Mouse (Mus musculus): Measurements from ENCODE around the gene Zc3h12a.

Gene Zc3h12a

DNA sequence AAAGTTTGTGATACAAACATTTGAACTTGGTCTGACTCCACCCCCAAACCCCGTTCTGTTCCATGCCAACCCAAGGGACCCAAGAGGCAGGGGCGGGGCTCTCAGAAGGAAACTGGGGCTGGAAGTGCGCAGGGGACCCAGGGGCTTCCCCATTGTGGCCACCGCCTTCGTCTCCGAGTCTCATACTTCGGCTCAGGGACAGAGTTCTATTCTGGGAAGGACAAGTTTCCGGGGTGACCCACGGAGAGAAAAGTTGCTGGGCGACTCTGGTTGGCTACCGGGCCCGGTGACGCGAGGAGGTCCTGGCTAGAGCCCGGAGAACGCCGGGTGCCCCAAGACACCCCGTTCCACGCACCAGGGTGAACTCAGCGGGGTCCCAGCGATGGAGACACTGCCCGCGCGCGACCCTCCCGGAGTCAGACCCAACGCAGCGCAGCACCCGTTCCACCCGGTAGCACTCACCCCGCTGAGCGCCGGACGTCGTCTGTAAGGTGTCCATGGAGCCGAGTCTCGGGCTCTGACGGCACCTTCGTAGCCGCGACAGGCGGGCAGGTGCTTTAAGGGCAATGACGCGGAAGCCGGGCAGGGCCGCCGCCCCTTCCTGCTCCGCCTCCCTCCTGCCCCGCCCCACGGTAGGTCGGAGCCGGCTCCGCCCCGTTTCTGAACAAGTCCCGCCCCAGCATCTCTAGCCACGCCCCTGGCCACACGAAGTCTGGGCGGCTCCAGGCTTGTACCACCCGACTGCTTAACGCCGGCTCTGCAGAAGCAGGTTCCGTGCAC lies at the start of gene Zc3h12a:
Zc3h12a (minus strand) TSS at position 536 of the 780 bp plus-strand sequence.
- DNase-seq = peak; percentile 95

DNA sequence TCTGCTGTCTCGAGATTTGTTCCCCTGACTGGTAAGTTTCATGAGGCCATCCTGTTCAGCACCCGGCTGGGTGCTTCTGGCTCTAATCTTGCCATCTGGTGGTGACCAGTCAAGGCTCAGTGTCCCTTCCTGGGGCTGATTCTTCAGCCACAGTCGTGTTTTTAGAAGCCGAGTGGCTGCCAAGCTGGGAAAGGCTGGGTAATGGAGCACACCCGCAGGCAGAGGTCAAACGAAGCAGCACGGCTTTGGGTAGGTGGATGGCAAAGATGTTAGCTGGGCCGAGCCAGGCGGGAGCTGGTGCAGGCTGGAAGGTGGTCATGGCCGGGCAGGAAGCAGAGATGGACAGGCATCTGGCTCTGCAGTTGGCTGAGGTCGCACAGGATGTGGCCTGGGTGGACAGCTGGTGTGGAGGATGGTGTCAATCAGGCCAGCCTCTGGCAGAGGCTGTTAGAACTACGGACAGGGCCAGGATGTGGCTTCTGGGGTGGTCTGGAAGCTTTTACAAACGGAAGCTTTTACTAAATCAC lies 49.1 kb upstream of the Zc3h12a start:
- no peak for DNase-seq

DNA sequence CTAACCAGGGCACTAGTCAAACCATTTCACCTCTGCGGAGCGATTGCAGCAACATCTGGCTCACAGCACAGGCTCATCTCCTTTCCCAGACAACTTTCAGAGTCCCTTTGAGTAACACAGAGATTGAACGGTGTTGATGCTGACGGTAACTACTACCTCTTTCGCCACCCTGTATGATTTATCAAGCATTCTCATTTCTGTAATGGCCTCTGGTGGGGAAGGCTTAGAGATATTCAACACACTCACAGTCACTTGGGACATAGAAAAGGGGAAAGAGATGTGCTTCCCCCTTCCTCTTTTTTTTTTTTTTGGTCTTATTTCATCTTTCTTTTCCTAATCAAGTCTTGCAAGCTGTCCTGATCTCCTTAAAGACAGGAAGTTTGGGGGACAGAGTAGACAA lies 48.5 kb upstream of the Zc3h12a start:
- no peak for DNase-seq

DNA sequence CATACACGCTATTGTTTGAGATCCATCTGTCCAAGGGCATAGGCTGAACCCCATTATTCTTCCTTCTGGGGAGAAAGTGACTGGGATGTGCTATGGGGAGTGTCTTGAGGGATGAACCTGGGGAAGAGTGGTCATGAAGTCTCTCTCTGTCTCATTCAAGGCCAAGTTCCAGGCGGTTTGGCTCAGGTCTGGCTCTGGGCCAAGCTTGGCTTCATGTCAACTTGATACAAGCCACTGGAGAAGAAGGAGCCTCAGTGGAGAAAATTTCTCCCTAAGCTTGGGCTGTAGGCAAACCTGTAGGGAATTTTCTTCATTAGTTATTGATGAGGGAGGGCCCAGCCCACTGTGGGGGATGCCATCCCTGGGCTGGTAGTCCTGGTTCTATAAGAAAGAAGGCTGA lies 48.0 kb upstream of the Zc3h12a start:
- DNase-seq = no peak

DNA sequence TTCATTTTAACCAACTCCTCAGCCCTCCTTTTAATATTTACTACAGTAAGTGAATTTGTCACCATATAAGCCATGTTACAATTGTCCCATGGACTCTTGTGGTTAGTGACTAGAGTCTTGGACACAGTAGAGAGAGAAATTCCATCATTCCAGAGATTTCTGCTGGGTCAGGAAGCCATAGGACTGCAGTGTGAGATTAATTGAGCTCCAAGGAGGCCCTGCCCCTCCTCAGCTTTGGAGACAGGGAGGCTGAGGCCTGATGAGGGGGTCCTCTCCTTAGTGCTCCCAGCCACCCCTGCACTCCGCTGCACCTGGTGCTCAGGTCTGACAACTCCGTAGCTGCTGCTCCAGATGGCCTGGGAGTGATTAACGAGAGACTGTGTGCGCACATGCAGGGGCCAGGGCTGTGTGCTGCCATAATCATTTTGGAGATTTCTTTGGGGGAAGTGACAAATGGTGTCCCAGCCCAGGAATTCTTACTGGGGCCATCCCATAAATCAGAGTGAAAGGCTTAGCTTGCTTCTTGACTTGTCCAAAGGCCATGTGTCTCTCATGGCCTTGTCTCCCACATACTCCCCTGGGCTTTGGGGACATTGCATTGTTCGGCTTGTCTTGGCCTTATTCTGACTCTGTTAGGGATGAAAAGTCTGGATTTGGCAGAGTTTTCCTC lies 47.0 kb upstream of the Zc3h12a start:
- no peak for DNase-seq

DNA sequence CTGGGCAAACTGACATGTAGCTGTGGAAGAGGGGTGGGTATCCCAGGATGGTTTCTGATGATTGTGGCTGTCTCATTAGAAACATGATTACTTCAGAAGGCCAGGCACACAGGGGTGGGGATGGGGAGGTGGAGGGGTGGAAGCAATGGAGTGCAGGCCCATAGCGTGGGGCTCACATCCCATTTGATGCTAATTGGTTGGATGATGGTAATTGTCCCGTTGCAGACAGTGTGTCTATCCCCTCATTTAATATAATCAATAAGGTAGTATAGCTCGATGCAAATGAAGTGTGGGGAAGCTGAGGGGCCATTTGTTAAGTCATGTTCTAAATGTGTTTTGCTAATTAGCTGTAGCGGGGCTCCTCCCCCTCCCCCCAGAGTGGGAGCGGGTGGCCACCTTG lies 45.5 kb upstream of the Zc3h12a start:
- DNase-seq = no peak

DNA sequence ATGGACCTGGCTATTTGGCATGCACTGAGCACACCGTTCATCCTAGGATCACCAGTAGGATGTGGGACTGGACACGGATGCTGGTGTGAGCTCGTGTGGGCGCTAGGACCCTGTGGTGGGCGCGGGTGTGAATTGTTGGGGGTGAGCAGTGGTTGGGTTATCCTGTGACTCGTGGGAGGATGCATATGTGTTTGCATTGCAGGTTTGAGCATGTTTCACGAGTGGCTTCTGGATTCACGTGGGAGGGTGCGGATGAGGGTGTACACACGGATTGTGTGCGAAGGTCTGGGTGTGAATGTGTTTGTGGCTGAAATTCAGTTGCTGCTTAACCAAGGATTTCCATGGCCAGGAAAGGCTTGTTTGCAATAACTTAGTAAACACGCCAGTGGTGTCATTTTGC lies 45.1 kb upstream of the Zc3h12a start:
- no peak for DNase-seq

DNA sequence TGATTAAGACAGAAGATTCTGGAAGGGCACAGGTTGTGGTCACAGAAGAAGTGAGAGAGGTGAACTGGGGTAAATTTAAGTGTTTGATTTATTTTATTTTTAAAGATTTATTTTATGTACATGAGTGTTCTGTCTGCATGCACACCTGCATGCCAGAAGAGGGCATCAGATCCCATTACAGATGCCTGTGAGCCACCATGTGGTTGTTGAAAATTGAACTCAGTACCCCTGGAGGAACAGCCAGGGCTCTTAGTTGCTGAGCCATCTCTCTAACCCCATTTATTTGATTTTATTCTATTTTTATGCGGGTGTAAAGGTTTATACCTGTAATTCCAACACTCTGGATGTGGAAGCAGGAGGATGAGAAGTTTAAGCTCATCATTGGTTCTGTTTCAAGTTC lies 40.1 kb upstream of the Zc3h12a start:
- no peak for DNase-seq

DNA sequence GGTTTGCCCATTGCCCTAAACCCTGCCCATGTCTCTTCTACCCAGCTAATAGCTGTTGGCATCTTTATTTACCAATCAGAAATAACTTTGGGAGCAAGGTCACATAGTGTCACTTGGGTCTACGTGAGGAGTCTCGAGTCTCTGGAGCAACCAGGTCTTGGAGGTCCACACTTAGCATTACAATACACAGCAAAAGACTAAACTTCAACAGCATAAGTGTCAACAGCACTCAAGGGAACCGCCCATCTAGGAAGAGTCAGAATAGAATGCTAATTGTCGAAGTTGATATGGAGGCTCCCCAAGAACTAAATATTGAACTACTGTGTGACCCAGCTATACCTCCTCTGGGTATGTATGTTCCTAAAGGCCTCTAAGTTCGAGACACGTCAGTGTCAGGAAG lies 37.2 kb upstream of the Zc3h12a start:
- no peak for DNase-seq

DNA sequence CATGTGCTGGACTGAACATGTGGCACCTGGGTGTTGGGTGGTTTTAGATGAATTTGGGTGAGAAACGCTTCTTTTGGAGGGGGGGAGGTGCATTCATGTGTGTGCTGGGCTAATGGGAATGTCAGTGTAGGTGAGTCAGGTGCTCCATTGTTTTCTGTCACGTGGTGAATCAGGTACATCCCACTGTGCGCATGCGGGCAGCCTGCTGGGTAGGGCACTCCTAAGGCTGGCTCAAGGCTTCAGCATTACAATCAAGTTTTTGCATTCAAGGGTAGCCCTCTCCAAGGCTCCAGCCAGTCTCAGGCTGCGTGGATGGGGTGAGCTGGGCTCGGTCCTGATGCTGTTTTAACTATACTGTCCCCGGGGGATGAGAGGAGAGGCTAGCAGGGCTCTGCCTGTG lies 35.1 kb upstream of the Zc3h12a start:
- DNase-seq = no peak

DNA sequence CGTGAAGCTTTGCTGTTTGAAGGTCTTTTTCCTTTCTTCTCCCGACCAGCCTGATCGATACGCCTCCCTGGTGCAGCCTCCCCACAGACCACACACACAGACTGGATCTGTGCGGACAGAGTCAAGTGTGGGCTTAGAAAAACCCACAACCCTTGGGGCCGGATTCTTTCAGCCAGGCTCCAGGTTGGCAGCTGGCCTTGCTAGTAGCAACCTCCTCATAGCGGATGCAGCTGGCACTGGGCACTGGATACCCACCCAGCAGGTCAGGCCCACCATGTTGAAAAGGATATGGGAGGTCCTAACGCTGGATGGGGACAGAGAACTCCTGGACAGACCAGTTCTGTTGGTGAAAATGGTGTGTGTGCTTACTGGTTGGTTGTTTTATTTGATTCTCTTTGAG lies 33.8 kb upstream of the Zc3h12a start:
- DNase-seq = no peak

DNA sequence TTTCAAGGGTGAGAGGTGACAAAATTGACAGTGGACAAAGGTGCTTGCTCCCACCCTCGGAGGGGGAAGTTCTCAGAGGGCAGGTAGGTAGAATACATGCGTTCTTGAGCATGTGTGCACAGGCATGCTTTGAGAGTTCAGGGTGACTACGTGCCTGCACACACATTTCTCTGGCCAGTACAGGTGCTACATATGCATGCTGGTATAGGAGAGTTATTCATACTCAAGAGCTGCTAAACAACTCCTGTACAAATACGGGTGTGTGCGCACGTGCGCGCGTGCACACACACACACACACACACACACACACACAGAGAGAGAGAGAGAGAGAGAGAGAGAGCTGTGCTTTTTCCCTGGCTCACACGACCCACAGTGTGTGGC lies 33.3 kb upstream of the Zc3h12a start:
- DNase-seq = no peak

DNA sequence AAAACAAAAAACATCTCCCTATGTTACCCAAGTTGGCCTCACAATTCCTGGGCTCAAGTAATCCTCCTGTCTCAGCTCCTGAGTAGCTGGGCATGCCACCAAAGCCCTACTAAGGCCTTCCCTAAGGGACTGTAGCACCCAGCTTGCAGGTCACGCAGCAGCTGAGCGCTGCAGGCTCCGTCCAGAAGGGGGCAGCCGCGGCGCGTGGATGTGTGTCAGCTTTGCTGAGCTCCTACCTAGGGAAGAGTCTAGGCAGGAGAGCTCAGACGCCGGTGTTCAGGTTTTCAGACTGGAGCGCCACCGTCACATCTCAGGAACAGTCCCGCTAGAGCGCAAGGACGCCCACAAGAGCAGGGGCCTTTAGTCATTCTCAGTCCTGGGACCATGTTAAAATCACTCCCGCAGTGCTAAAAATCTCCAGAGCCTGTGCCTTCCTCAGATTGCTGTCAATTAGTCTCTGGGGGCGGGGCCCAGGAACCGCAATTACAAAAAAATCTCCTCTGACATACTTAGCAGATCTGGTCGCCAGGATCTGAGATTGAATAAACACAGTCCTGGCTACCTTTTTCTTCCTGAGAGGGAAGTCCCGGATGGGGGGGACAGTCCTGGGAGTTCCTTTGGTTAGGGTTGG lies 32.8 kb upstream of the Zc3h12a start:
- DNase-seq = peak; percentile 87

DNA sequence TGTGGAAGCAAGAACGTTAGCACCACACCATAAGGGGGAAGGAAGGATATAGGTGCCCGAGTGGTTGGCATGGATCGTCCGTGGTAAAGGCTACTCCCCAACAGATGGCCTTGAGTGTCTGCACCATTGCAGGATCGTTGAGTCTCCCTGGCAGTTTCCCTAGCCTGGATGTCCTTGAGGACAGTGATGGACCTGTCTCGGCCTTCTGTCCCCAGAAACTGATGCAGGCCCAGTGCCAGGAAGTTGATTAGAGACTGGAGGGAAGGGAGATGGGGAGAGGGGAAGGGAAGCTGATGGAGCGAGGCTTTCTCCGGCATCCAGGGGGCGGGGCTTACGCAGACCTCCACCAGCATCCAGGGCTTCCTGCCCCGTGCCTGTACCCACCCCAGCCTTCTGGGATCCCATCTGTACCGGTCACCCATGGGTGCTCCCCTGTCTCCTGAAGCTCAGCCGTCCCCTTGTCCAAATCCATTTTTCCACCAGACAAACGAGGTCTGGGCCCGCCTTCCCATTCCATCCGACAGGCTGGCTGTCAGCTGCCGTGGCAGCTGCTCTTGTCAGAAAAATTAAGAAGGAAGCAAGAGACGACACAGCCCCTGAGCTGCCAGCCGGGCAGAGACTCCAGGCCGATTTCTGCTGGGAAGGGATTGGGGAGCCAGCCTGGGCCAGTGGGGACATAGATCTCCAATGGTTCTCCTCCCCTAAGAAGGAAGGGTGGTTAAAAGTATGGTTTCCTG lies 31.1 kb upstream of the Zc3h12a start:
- no peak for DNase-seq

DNA sequence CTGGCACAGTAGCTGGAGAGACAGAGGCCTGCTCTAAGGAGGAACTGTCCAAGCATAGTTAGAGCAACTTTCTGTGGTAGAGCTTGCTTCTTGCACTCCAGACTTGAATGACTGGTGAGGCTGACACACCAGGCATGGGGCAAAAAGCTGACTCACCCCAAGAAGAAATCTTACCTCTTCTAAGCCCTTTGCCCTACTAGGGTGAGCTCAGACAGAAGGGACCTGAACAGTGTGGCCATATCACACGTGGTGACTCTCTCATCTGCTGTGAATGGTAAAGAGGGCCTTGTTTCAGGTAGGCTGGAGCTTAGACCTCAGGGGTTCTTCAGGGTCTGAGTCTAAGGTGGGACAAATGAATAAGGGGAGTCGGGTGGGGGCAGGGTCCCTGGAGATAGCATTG lies 30.4 kb upstream of the Zc3h12a start:
- no peak for DNase-seq

DNA sequence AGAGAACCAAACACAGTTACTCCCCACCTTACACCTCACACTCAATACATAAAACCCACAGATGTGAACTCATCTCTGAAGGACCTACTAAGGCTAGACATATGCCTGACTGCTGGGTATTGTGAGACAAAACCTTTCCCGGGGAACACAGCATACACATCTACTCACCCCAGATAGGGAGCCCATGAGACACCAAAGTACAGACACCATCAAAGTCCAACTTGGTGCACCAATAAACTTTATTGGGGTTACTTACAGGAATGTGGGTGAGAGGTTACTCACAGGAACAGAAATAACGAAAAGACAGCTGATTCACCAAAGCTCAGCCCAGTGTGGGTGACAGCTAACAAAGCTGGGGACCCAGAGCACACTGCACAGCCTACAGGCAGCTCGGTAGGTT lies 29.7 kb upstream of the Zc3h12a start:
- DNase-seq = no peak

DNA sequence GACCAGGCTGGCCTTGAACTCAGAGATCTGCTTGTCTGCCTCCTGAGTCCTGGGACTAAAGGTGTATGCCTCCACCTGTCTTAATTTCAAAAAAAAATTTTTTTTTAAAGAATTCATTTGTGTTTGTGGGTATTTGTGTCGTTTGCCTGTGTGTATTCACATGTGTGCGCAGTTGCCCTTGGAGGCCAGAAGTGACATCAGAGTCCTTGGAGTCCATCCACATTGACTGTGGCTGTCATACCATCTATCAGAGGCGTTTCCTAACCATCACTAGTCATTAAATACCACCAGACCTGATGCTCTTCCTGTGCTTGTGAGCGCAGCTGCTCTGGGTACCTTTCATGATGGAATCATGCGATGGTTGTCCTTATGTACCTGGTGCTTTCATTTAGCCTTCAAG lies 28.0 kb upstream of the Zc3h12a start:
- DNase-seq = no peak

DNA sequence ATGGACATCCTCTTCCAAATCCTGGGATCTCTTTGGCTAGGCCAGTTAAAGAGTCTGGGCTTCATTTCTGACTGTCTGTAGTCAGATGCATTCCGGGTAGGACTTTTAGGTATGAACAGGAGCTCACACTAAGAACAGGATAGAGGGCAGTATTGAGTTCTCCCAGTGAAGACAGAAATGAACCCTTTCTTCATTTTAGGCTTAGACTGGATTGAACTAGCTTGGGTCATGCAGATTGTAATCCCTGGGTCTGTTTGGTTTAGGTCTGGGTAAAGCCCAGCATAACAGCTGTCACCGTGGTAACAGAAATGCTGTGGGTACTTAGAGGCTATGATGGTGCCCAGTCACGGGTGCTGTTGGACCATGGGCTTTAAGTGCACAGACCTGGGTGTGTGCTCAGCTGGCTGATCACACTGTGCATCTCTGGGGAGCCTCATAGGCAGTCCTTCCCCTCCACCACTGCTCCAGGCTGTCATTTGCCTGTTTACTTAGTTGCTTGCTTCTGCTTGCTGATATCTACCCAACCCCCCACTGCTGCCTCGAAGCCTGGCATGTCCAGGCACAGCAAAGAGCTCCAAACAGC lies 26.1 kb upstream of the Zc3h12a start:
- DNase-seq = no peak

DNA sequence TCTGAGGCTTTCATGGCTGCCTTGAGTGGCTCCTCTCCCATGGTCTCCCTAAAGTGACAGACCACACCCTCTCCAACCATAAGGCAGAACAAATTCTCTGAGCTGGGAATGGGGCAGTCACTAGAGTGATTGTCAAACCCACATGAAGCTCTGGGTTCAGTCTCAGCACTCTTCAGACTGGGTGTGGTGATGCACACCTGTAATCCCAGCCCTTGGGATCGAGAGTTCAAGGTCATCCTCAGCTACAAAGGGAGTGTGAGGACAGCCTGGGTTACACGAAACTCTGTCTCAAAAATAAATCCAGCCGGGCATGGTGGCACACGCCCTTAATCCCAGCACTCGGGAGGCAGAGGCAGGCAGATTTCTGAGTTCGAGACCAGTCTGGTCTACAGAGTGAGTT lies 24.8 kb upstream of the Zc3h12a start:
- DNase-seq = no peak

DNA sequence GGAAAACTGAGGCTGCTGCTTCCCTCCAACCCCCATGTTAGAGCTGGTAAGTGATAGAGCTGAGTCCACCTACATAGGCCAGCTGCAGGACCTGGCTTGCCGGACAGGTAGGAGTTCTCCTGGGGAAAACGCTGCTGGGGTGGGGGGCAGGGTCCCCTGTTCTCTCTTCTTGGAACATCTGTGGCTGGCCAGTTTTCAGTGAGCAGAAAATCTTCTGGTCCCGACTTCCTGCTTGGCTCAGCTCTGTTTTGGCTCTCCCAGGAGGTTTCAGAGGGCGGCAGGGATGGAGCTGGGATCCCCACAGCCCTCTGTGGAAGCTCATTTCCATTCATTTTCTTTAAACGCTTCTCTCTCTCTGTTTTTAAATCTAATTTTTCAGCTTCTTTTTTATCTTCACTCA lies 21.8 kb upstream of the Zc3h12a start:
- DNase-seq = no peak

DNA sequence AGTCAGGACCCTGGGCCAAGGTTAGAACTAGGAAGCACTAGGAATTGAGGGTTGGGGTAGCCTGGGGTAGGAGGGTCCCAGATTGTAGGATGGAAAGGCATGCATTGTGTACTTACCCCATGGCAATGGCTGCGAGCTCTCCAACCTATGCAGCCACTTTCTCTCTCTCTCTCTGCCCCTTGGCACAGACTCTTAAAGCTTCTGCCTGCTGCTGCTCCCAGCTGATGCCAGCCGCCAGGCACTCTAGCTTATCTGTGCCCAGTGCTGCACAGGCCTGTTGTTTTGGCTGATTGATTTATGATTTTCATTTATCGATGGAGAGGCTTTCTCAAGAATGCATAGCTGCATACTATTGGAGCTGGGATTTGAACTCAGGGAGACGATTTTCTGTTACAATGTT lies 20.3 kb upstream of the Zc3h12a start:
- no peak for DNase-seq

DNA sequence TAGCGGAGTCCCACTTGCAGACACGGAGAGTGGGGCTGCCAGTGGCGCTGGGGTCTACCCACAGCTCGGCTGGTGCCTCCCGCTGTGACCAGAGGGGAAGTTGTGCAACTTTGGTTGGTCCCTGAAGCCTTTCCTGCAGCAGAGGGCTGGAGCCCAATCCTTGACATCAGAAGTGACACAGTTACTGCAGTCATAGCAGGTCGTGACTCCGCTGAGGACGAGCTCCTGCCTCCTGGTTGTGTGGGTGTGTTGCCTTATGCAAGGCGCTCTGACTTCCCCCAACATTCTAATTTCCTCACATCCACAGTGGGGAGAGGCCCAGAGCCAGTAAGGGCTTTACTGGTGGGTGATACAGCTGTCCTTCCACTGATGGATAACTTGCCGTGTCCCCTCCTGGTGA lies 17.6 kb upstream of the Zc3h12a start:
- DNase-seq = no peak

DNA sequence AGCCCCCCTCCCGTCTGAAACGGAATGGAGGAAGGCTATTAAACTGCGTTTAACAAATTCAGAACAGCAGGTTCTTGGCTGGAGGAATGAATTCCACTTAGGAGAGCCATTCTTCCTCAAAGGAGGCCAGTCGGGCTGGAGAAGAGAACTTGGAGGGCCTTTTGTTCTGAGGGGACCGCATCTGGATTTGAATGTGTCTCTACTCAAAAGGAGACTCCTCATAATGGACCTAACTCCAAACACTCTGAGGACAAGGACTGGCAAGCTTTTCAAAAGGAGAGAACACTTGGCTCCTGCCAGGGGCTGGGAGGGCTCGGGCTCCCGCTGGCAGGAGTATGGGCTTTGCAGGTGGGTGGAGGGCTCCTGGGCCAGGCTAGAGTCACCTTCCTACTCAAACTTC lies 17.0 kb upstream of the Zc3h12a start:
- no peak for DNase-seq

Measured in thymus, postnatal 14 days (tissue).